Mouse (Mus musculus): ENCODE measurements around the gene Olfr1338.

GRCm38 (mm10) chr4:118711656-118712055 is 46.9 kb downstream of the Olfr1338 start:
- TF ChIP-seq CTCF (IDR thresholded peaks at IDR 0.05; ENCODE audit: extremely low read depth, insufficient read depth, low read length), result no peak
- no peak for TF ChIP-seq POLR2A (IDR thresholded peaks at IDR 0.05; ENCODE audit: extremely low read depth, insufficient read depth, low read length)
